Mouse (Mus musculus) CD4-positive naive resting alpha-beta T cell, adult 76 days (primary cell): Measurements from ENCODE around the gene Sox10. TPM values are rescaled to one million over a fixed set of nuclear protein-coding genes. Genes with fewer than 3 reads are reported as not detected.

ENCODE experiments used
- total RNA-seq: library from RNA; stranded (reverse); gene quantifications from one replicate; pipeline ENCODE4 v1.2.4, GENCODE M21; 2023

Sox10 gene
- total RNA-seq = not detected

DNA sequence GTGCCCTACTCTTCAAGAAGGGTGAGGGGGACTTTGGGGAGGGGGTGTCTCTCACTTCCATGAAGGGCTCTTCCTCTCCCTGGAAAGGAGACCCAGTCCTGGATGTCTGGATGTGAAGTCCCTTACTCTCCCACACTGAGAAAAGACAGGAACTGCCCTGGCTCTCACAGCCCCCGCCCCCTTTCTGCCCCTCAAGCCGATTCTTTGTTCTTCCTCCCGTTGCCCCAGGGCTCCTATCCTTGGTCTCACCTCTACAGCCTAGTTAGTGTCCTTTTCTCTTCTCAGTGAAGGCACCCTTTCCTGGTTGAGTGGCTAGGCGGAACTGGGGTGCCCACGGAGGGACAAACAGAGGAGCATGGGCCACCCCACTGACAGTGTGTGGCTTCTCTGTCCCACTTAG lies at the start of gene Sox10:
TSS of gene Sox10 (minus strand) at position 101 of the 400 bp plus-strand sequence.

DNA sequence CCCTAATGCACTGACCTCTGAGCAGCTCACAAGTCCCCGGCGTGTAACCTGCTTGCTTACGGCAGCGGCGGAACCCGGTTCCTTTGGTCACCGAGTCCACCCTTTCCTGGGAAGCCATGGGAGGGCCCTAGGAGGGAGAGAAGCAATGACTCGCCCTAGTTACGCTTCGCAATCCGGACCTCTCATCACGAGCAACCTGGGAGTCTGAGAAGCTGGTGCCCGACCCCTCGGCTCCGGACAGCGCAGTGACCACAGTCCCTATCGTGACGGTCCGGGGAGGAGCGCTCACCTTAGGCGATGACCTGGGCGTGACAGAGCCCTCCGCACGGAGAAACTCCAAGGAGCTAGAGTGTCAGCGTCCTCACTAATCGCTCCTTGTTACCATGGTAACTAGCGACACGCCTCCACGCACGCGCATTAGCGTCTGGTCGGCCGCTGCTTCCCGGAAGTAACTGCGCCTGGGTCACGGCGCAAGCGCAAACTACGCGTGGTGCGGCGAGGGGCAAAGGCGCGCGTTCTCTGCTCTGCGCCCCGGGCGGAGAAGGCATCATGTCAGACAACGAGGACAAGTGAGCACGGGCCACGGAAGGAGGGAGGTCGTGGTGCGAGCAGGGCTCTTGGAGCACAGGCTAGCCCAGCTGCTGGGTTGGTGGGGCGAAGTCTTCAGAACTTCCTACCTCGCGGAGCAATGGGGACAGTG lies 24.0 kb downstream of the Sox10 start, which contains the start of the genes Polr2f and 1700088E04Rik:
TSS of gene Polr2f (plus strand) at position 144 of the 700 bp plus-strand sequence.
TSS of gene 1700088E04Rik (minus strand) at position 388 of the 700 bp plus-strand sequence.

DNA sequence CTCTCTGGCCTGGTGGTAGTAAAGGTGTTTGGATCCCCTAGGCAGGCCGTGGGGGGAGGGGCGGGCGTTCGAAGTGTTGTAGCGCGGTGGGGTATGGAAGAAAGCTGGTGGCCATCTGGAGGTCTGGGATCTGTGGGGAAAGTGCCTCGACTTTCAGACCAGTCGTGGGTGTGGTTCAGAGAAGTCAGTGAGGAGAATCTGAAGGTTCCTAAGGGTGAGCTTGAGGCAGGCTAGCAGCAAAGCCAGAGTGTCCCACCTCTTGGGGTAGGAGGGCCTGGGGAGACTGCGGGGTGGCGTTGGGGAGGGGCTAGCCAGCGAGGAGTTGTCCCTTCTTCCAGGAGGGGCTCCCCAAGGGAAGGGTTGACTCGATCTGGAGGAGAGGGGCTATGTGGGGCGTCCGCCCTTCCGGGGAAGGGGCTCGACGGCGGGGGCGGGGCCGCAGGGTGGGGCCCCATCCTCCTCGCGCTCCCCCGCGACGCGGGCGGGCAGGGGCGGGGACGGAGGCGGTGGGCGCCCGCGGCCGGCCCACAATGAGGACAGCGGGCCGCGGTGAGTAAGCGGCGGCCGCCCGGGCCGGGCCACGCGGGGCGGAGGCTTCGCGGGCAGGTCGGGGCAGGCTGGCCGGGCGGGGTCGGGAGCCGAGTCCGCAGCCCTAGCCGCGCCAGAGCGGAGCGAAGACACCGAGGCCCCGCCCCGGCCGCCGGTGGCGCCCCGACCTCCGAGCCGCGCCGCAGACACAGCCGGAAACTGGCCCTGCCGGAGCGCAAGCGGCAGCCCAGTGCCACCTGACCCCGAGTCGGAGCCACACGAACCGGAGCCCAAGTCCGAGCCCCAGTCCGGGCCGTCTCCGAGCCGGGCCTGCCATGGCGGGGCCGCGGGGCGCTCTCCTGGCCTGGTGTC lies 56.4 kb downstream of the Sox10 start, which contains the start of gene Micall1:
TSS of gene Micall1 (plus strand) at position 478 of the 900 bp plus-strand sequence.

Other genes with a start within 250 kb of the Sox10 start
- 61.8 TPM for gene Lgals1, start 238.5 kb downstream of the Sox10 start, total RNA-seq
- gene Nol12, start 230.3 kb downstream of the Sox10 start, total RNA-seq = 44.7 TPM
- 33.9 TPM for gene Triobp, start 217.5 kb downstream of the Sox10 start, total RNA-seq
- 9.1 TPM for gene H1f0, start 136.8 kb downstream of the Sox10 start, total RNA-seq
- gene Galr3, start 123.4 kb downstream of the Sox10 start, total RNA-seq = not detected
- gene Ankrd54, start 102.3 kb downstream of the Sox10 start, total RNA-seq = 29.3 TPM
- 118 TPM for gene Eif3l, start 90.1 kb downstream of the Sox10 start, total RNA-seq
- gene Micall1, start 56.3 kb downstream of the Sox10 start, total RNA-seq = 64.6 TPM
- 38.1 TPM for gene Polr2f, start 24.2 kb downstream of the Sox10 start, total RNA-seq
- gene 1700088E04Rik, start 24.0 kb downstream of the Sox10 start, total RNA-seq = not detected
- 26.0 TPM for gene Pick1, start 63.9 kb upstream of the Sox10 start, total RNA-seq
- gene Gm49486, start 64.2 kb upstream of the Sox10 start, total RNA-seq = 0.73 TPM
- not detected for gene Slc16a8, start 89.5 kb upstream of the Sox10 start, total RNA-seq
- 1.9 TPM for gene Baiap2l2, start 120.3 kb upstream of the Sox10 start, total RNA-seq
- gene Pla2g6, start 163.2 kb upstream of the Sox10 start, total RNA-seq = 13.1 TPM
- gene Maff, start 181.4 kb upstream of the Sox10 start, total RNA-seq = 241 TPM
- 46.1 TPM for gene Tmem184b, start 238.3 kb upstream of the Sox10 start, total RNA-seq